Mouse (Mus musculus) CH12.LX (cell line): ENCODE measurements around the gene Baiap2l1. TPM values are rescaled to one million over a fixed set of nuclear protein-coding genes. Genes with fewer than 3 reads are reported as not detected.

ENCODE experiments used
- DNase-seq: peaks from one replicate; pipeline ENCODE4 v3.0.0-alpha.2; 2013; ENCODE audit errors: extremely low read depth
- H3K27ac ChIP-seq: 2 replicates; pipeline ENCODE4 v1.5.1; 2012; ENCODE audit warnings: low read depth, mild to moderate bottlenecking, control low read depth, moderate library complexity; ENCODE audit not compliant: insufficient read depth
- H3K27me3 ChIP-seq: replicated peaks from 2 replicates; pipeline ENCODE3; 2012; ENCODE audit warnings: inconsistent platforms
- H3K36me3 ChIP-seq, 2 experiments: replicated peaks in 1 of 2; 2 replicates each; pipeline versions ENCODE3 to v1.6.1; 2012; ENCODE audit warnings: inconsistent platforms in 1 of 2, low read length in 1 of 2, mild to moderate bottlenecking in 1 of 2, mixed read lengths in 1 of 2, moderate library complexity in 1 of 2; ENCODE audit not compliant: control insufficient read depth in 1 of 2, insufficient read depth in 1 of 2
- H3K4me1 ChIP-seq, 2 experiments: 2 replicates each; pipeline ENCODE4 v1.6.1; 2012; ENCODE audit warnings: inconsistent platforms in 1 of 2, moderate library complexity in 1 of 2; ENCODE audit not compliant: insufficient read depth in 2 of 2, control insufficient read depth in 1 of 2
- H3K4me2 ChIP-seq: 2 replicates; pipeline ENCODE4 v1.6.1; 2012; ENCODE audit warnings: low read depth, mild to moderate bottlenecking, control low read depth; ENCODE audit not compliant: poor library complexity, insufficient read depth, severe bottlenecking
- H3K4me3 ChIP-seq, 3 experiments: fragments of 150-350 bp in 1 of 3; sonication (generic) in 1 of 3; replicated peaks in 1 of 3; 2 replicates each; pipeline versions ENCODE3 to v1.5.1; 2011 to 2012; ENCODE audit warnings: low read depth in 2 of 3, low read length in 2 of 3, mild to moderate bottlenecking in 2 of 3, moderate library complexity in 2 of 3, control low read depth in 1 of 3, improper control_type of control experiment in 1 of 3, inconsistent platforms in 1 of 3, mixed read lengths in 1 of 3; ENCODE audit not compliant: poor library complexity in 1 of 3
- H3K79me2 ChIP-seq: replicated peaks from 2 replicates; pipeline ENCODE4 v1.6.1; 2012; ENCODE audit warnings: mild to moderate bottlenecking, moderate library complexity; ENCODE audit not compliant: control insufficient read depth, poor library complexity, insufficient read depth, severe bottlenecking; ENCODE audit errors: extremely low read depth
- H3K9ac ChIP-seq: 2 replicates; pipeline ENCODE4 v1.6.1; 2012; ENCODE audit warnings: low read depth, mild to moderate bottlenecking, control low read depth, moderate library complexity; ENCODE audit not compliant: insufficient read depth
- H3K9me3 ChIP-seq: replicated peaks from 2 replicates; pipeline ENCODE3; 2012; ENCODE audit warnings: low read length, inconsistent platforms, mixed read lengths
- BHLHE40 ChIP-seq: IDR thresholded peaks from 2 replicates; pipeline ENCODE4 v1.6.1; 2011; ENCODE audit warnings: mild to moderate bottlenecking, low read depth, low read length, improper control_type of control experiment
- EP300 ChIP-seq: IDR thresholded peaks from 2 replicates; pipeline ENCODE4 v1.6.1; 2011; ENCODE audit warnings: low read length, improper control_type of control experiment
- ETS1 ChIP-seq: conservative IDR thresholded peaks from 2 replicates; pipeline ENCODE4 v1.6.1; 2012; ENCODE audit warnings: low read depth, mild to moderate bottlenecking, inconsistent platforms, low read length, improper control_type of control experiment, moderate library complexity
- HCFC1 ChIP-seq: IDR thresholded peaks from 2 replicates; pipeline ENCODE4 v1.6.1; 2012; ENCODE audit warnings: low read depth, mild to moderate bottlenecking, inconsistent platforms, low read length, improper control_type of control experiment
- JUN ChIP-seq: IDR thresholded peaks from 2 replicates; pipeline ENCODE4 v1.6.1; 2011; ENCODE audit warnings: low read depth, mild to moderate bottlenecking, low read length, improper control_type of control experiment, moderate library complexity; ENCODE audit not compliant: insufficient read depth
- JUND ChIP-seq: conservative IDR thresholded peaks from 2 replicates; pipeline ENCODE4 v1.6.1; 2011; ENCODE audit warnings: low read depth, low read length, improper control_type of control experiment
- KAT2A ChIP-seq: IDR thresholded peaks from 2 replicates; pipeline ENCODE4 v1.6.1; 2012; ENCODE audit warnings: low read length, improper control_type of control experiment, inconsistent platforms; ENCODE audit not compliant: insufficient replicate concordance
- MAX ChIP-seq: IDR thresholded peaks from 2 replicates; pipeline ENCODE4 v1.6.1; 2011; ENCODE audit warnings: low read length, improper control_type of control experiment
- MAZ ChIP-seq: IDR thresholded peaks from 2 replicates; pipeline ENCODE4 v1.6.1; 2012; ENCODE audit warnings: low read depth, mild to moderate bottlenecking, inconsistent platforms, low read length, improper control_type of control experiment, moderate library complexity
- MEF2A ChIP-seq: IDR thresholded peaks from 2 replicates; pipeline ENCODE4 v1.6.1; 2014; ENCODE audit warnings: low read depth, mild to moderate bottlenecking, inconsistent platforms, low read length, improper control_type of control experiment, borderline replicate concordance
- MYC ChIP-seq: IDR thresholded peaks from 2 replicates; pipeline ENCODE4 v1.6.1; 2011; ENCODE audit warnings: low read depth, mild to moderate bottlenecking, improper control_type of control experiment, low read length
- NELFE ChIP-seq: IDR thresholded peaks from 2 replicates; pipeline ENCODE4 v1.6.1; 2011; ENCODE audit warnings: low read depth, low read length, improper control_type of control experiment
- PAX5 ChIP-seq: IDR thresholded peaks from 2 replicates; pipeline ENCODE4 v1.6.1; 2012; ENCODE audit warnings: low read length, inconsistent platforms, mixed read lengths
- POLR2AphosphoS2 ChIP-seq: IDR thresholded peaks from 2 replicates; pipeline ENCODE4 v1.6.1; 2011; ENCODE audit warnings: low read depth, low read length, improper control_type of control experiment
- RAD21 ChIP-seq: IDR thresholded peaks from 2 replicates; pipeline ENCODE4 v1.6.1; 2011; ENCODE audit warnings: low read depth, mild to moderate bottlenecking, low read length, improper control_type of control experiment, moderate library complexity
- SIN3A ChIP-seq: IDR thresholded peaks from 2 replicates; pipeline ENCODE4 v1.6.1; 2012; ENCODE audit warnings: low read length, improper control_type of control experiment, inconsistent platforms
- TBP ChIP-seq: conservative IDR thresholded peaks from 2 replicates; pipeline ENCODE4 v1.6.1; 2011; ENCODE audit warnings: low read depth, low read length, improper control_type of control experiment
- TCF12 ChIP-seq: IDR thresholded peaks from 2 replicates; pipeline ENCODE4 v1.6.1; 2014; ENCODE audit warnings: low read depth, mild to moderate bottlenecking, inconsistent platforms, low read length, improper control_type of control experiment
- UBTF ChIP-seq: IDR thresholded peaks from 2 replicates; pipeline ENCODE4 v1.6.1; 2012; ENCODE audit warnings: low read depth, mild to moderate bottlenecking, inconsistent platforms, low read length, improper control_type of control experiment, moderate library complexity
- USF2 ChIP-seq: conservative IDR thresholded peaks from 2 replicates; pipeline ENCODE4 v1.6.1; 2011; ENCODE audit warnings: low read depth, low read length, improper control_type of control experiment
- ZMIZ1 ChIP-seq: IDR thresholded peaks from 2 replicates; pipeline ENCODE4 v1.6.1; 2012; ENCODE audit warnings: low read depth, mild to moderate bottlenecking, inconsistent platforms, low read length, improper control_type of control experiment
- ZNF384 ChIP-seq: IDR thresholded peaks from 2 replicates; pipeline ENCODE4 v1.6.1; 2012; ENCODE audit warnings: low read depth, low read length, improper control_type of control experiment, inconsistent platforms
- dilution Hi-C: fragments of 300-500 bp; cut with MboI; formaldehyde crosslinking; loops from 2 replicates; pipeline ENCODE4 v1.14.3; 2020; ENCODE audit warnings: low sequenced_read_pairs; ENCODE audit not compliant: extremely low pct_unique_long_range_greater_than_20kb, extremely low pct_ligation_motif_present
- in situ Hi-C: fragments of 300-500 bp; cut with MboI; formaldehyde crosslinking; loops from 3 replicates; pipeline ENCODE4 v1.14.3; 2019; ENCODE audit warnings: low sequenced_read_pairs, low pct_ligation_motif_present, low pct_unique_long_range_greater_than_20kb, mixed read lengths
- polyA plus RNA-seq: library from polyadenylated mRNA; unstranded; fragments of >175 nt; gene quantifications from 2 replicates; pipeline ENCODE4 v1.2.1, GENCODE M21; 2012; ENCODE audit warnings: low read depth; ENCODE audit not compliant: insufficient read length
- total RNA-seq, 2 experiments: library from RNA; depleted of rRNA; stranded (reverse); fragments of 300-350 nt in 1 of 2; fragments of >200 nt in 1 of 2; gene quantifications; 2 replicates each; pipeline ENCODE4 v1.2.3; 2012 to 2014

Gene Baiap2l1
- total and polyA plus RNA-seq, 3 experiments, result 0.04 to 0.40 (median 0.11) TPM

DNA sequence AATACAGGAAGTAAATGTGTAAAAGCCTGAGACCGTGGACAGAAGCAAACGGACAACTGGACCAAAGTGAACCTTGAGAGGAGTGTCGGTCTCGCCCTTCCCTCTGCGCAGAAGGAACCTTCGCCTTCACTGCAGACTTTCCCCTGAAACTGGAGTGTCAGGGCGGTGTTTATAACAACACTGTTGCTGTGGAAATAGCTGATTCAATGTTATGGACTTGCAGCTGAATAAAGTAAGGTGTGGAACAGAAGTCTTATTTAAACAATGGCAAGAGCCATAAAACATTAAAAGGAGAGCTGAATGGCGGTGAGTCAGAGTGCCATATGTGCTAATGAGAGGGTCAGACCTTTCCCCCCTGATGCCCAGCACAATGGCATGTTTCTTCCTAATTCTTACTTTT, 40.5 kb downstream of the Baiap2l1 start:
- no peak overlapping the region for H3K27ac ChIP-seq
- dilution Hi-C loops (no loop called here), in situ Hi-C loops (no loop called here)
- H3K36me3 ChIP-seq, result no peaks in the 10 kb centered on the region
- H3K9ac ChIP-seq, result no peak overlapping the region
- H3K79me2 ChIP-seq, result no peaks in the 10 kb centered on the region
- no peaks in the 10 kb centered on the region for H3K27me3 ChIP-seq
- no peak for DNase-seq
- no peak overlapping the region for H3K4me2 ChIP-seq
- no peak overlapping the region for H3K4me3 ChIP-seq
- H3K4me1 ChIP-seq, result peaks cover 0 to 7% of the 10 kb centered on the region in 2 experiments; a peak in 2 of 4 replicates
- no peaks in the 10 kb centered on the region for H3K9me3 ChIP-seq
- TF ChIP-seq MYC (no peak), PAX5 (no peak), ZNF384 (no peak), MEF2A (no peak), UBTF (no peak), BHLHE40 (no peak), RAD21 (no peak)

DNA sequence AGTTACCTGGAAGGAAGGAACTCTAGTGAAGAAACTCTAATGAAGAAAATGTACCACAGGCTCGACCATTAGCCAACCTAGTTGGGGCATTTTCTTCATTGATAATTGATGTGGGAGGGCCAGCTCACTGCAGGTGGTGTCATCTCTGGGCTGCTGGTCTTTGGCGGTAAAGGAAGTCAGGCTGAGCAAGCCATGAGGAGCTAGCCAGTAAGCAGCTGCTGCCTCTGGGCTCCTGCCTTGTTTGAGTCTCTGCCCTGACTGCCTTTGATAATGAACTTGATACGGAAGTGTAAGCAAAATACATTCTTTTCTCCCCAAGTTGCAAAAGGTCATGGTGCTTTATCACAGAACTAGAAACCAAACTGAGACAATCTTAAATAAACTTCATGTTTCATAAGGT, 41.5 kb downstream of the Baiap2l1 start:
- Histone ChIP-seq H3K9me3 (no peaks in the 10 kb centered on the region), H3K4me2 (no peak overlapping the region), H3K27me3 (no peaks in the 10 kb centered on the region), H3K4me1 (peaks cover 0 to 7% of the 10 kb centered on the region in 2 experiments; a peak in 2 of 4 replicates), H3K9ac (no peak overlapping the region), H3K36me3 (no peaks in the 10 kb centered on the region), H3K4me3 (no peak overlapping the region), H3K27ac (no peak overlapping the region), H3K79me2 (no peaks in the 10 kb centered on the region)
- no peak for DNase-seq
- dilution Hi-C loops (no loop called here), in situ Hi-C loops (no loop called here)
- TF ChIP-seq TCF12 (no peak), MYC (no peak), POLR2AphosphoS2 (no peak), KAT2A (no peak), HCFC1 (no peak), MAZ (no peak), JUND (no peak), NELFE (no peak), USF2 (no peak), EP300 (no peak), TBP (no peak), ETS1 (no peak), SIN3A (no peak), JUN (no peak), MAX (no peak), ZMIZ1 (no peak)
